Comparison of ENCODE assay signal across 8 mouse cellular contexts in genomic region chr11:75012997-75013694, GRCm38 (mm10).
DNase-seq lines count a peak whose midpoint lies in the region; ATAC-seq and TF ChIP-seq lines count a peak whose summit lies in the region.

No protein-coding gene starts in this region.

- no peaks in the 10 kb centered on the region for H3K36me3 ChIP-seq in hindbrain, embryonic 12.5 days

- no peak for ATAC-seq in hindbrain, embryonic 12.5 days (ENCODE audit: low FRiP score)
- ATAC-seq in megakaryocyte, adult 5-6 weeks (ENCODE audit: poor library complexity, severe bottlenecking), result peak; percentile 51

- H3K4me1 ChIP-seq in hindbrain, embryonic 12.5 days, result peaks cover 31% of the 10 kb centered on the region

- TF ChIP-seq POLR2A in brain, embryonic 14.5 days (IDR thresholded peaks at IDR 0.05; ENCODE audit: borderline replicate concordance, extremely low read depth, insufficient read depth, insufficient read length, poor library complexity, severe bottlenecking), result no peak

- 0 out of 2 replicates have a peak overlapping the region, but pooled peaks have one; percentile 13 for H3K9ac ChIP-seq in hindbrain, embryonic 12.5 days

- TF ChIP-seq CTCF in brain, embryonic 14.5 days (IDR thresholded peaks at IDR 0.05; ENCODE audit: borderline replicate concordance, extremely low read depth, insufficient read depth, insufficient read length), result no peak

- H3K4me2 ChIP-seq in hindbrain, embryonic 12.5 days (replicated peaks), result 0 out of 2 replicates have a peak overlapping the region, but pooled peaks have one; percentile 8

- H3K27ac ChIP-seq in hindbrain, embryonic 12.5 days, result peak overlapping the region; percentile 70

- no peaks in the 10 kb centered on the region for H3K27me3 ChIP-seq in hindbrain, embryonic 12.5 days

- DNase-seq in adrenal gland, adult (ENCODE audit: inconsistent age in 2 of 2, low spot score in 1 of 2), result peak; percentile 42 to 79
- DNase-seq in adrenal gland, adult 8-10 months, result no peak
- DNase-seq in brain, embryonic 14.5 days (ENCODE audit: low read depth), result peak; percentile 75
- DNase-seq in gastrocnemius, adult 18-20 months (ENCODE audit: low spot score), result peak; percentile 64
- DNase-seq in left cerebral cortex, adult 18-20 months (ENCODE audit: low spot score in 2 of 2), result peak; percentile 34 to 52
- peak; percentile 46 to 47 for DNase-seq in spleen, adult 18-20 months

- H3K4me3 ChIP-seq in hindbrain, embryonic 12.5 days, result no peak overlapping the region

- no peaks in the 10 kb centered on the region for H3K9me3 ChIP-seq in hindbrain, embryonic 12.5 days (replicated peaks)

- WGBS in hindbrain, embryonic 12.5 days, result 47% methylated on average over 12 of the region's 12 CpGs
